ENCODE assay signal across 26 mouse cellular contexts in genomic region chr10:59571964-59572363, GRCm38 (mm10). TPM values are rescaled to one million over a fixed set of nuclear protein-coding genes. Genes with fewer than 3 reads are reported as not detected.
DNase-seq lines count a peak whose midpoint lies in the region; ATAC-seq and TF ChIP-seq lines count a peak whose summit lies in the region.
"Had no signal": no experiment of that assay in that cellular context is flagged by ENCODE, and none has a peak within 500 bp of the region (broad histone marks: within the 10 kb centered on the region; RNA-seq: fewer than 3 reads in every experiment).

No protein-coding gene starts in this region.

- DNase-seq in heart, postnatal 25 days (ENCODE audit: low spot score): no peak
- DNase-seq in limb, embryonic 10.5 days (ENCODE audit: low spot score): no peak
- DNase-seq in MEL (ENCODE audit: low read depth, low spot score): no peak
- no peak for DNase-seq in adrenal gland, postnatal 4 days (ENCODE audit: low spot score in 2 of 2)
- DNase-seq in hindbrain, embryonic 10.5 days (ENCODE audit: low spot score): no peak
- DNase-seq: adrenal gland, postnatal 14 days; cerebellum, adult 11 months; cerebellum, postnatal 14 days; gastrocnemius, postnatal 36 days; kidney, adult 9 months; kidney, postnatal 25 days; left cerebral cortex, postnatal 4 days; lung, adult 2 months; thymus, postnatal 14 days had no signal

- H3K4me2 ChIP-seq in heart, embryonic 11.5 days: no peak overlapping the region
- H3K4me2 ChIP-seq in limb, embryonic 13.5 days (replicated peaks): no peak overlapping the region
- H3K4me2 ChIP-seq in liver, embryonic 12.5 days: no peak overlapping the region
- H3K4me2 ChIP-seq: embryonic facial prominence, embryonic 13.5 days; forebrain, embryonic 15.5 days had no signal

- TF ChIP-seq CTCF in MEL (IDR thresholded peaks at IDR 0.05 in 2 of 3, conservative IDR thresholded peaks at IDR 0.05 in 1 of 3; ENCODE audit: control insufficient read depth in 1 of 3, insufficient read depth in 1 of 3, low read depth in 2 of 3, low read length in 3 of 3, poor library complexity in 1 of 3, severe bottlenecking in 1 of 3): no peak

- no peaks in the 10 kb centered on the region for H3K27me3 ChIP-seq in heart, embryonic 11.5 days (ENCODE audit: control insufficient read depth, insufficient read depth, low read length)
- H3K27me3 ChIP-seq in limb, embryonic 13.5 days: no peaks in the 10 kb centered on the region
- no peaks in the 10 kb centered on the region for H3K27me3 ChIP-seq in limb, embryonic 10.5 days (ENCODE audit: low read depth, poor library complexity, severe bottlenecking)
- no peaks in the 10 kb centered on the region for H3K27me3 ChIP-seq in MEL (ENCODE audit: control insufficient read depth in 1 of 2, insufficient read depth in 2 of 2, low read length in 2 of 2)
- H3K27me3 ChIP-seq in liver, embryonic 12.5 days (replicated peaks): no peaks in the 10 kb centered on the region
- no peaks in the 10 kb centered on the region for H3K27me3 ChIP-seq in hindbrain, embryonic 10.5 days (ENCODE audit: insufficient read depth, poor library complexity, severe bottlenecking)
- H3K27me3 ChIP-seq: embryonic facial prominence, embryonic 13.5 days; forebrain, embryonic 15.5 days had no signal

- H3K36me3 ChIP-seq in heart, embryonic 11.5 days (ENCODE audit: control insufficient read depth, insufficient read depth, low read length): no peaks in the 10 kb centered on the region; the same call in 1 of the 2 replicates
- H3K36me3 ChIP-seq in limb, embryonic 13.5 days: no peaks in the 10 kb centered on the region; the same call in 1 of the 2 replicates
- no peaks in the 10 kb centered on the region; the same call in 1 of the 2 replicates for H3K36me3 ChIP-seq in limb, embryonic 10.5 days
- peaks cover 0 to 19% of the 10 kb centered on the region in 2 experiments; a peak in 2 of 4 replicates for H3K36me3 ChIP-seq in MEL (ENCODE audit: control insufficient read depth in 1 of 2, insufficient read depth in 2 of 2, low read length in 2 of 2)
- H3K36me3 ChIP-seq in liver, embryonic 12.5 days: 0 out of 2 replicates have a peak, but pooled peaks cover 2% of the 10 kb centered on the region
- no peaks in the 10 kb centered on the region for H3K36me3 ChIP-seq in hindbrain, embryonic 10.5 days
- H3K36me3 ChIP-seq: embryonic facial prominence, embryonic 13.5 days; forebrain, embryonic 15.5 days had no signal

- no peaks in the 10 kb centered on the region for H3K9me3 ChIP-seq in heart, embryonic 11.5 days (replicated peaks; ENCODE audit: control insufficient read depth, low read length)
- H3K9me3 ChIP-seq in limb, embryonic 13.5 days: peaks cover 10% of the 10 kb centered on the region
- H3K9me3 ChIP-seq in limb, embryonic 10.5 days (replicated peaks): peaks cover 6% of the 10 kb centered on the region
- peaks cover 3% of the 10 kb centered on the region; the same call in 1 of the 2 replicates for H3K9me3 ChIP-seq in MEL (replicated peaks; ENCODE audit: insufficient read depth, low read length)
- 0 out of 2 replicates have a peak, but pooled peaks cover 3% of the 10 kb centered on the region for H3K9me3 ChIP-seq in liver, embryonic 12.5 days (replicated peaks)
- H3K9me3 ChIP-seq in hindbrain, embryonic 10.5 days: peaks cover 24% of the 10 kb centered on the region
- H3K9me3 ChIP-seq: forebrain, embryonic 15.5 days had no signal

- intact Hi-C loops in heart, postnatal 25 days (cut with DNase I): no loop called here

- no peak for TF ChIP-seq POLR2A in MEL (IDR thresholded peaks at IDR 0.05; ENCODE audit: control insufficient read depth in 1 of 2, insufficient read depth in 1 of 2, low read depth in 1 of 2, low read length in 2 of 2, poor library complexity in 1 of 2)

- ATAC-seq in heart, embryonic 11.5 days (replicated peaks; ENCODE audit: insufficient number of reproducible peaks, low FRiP score, low TSS enrichment): no peak; the same call in 1 of the 2 replicates
- no peak for ATAC-seq in limb, embryonic 13.5 days (ENCODE audit: low FRiP score, low read depth)
- ATAC-seq in liver, embryonic 12.5 days: no peak
- ATAC-seq: forebrain, embryonic 15.5 days had no signal

- WGBS in heart, embryonic 11.5 days (ENCODE audit: insufficient replicate concordance): 68% methylated on average over 5 of the region's 5 CpGs
- 70% methylated on average over 5 of the region's 5 CpGs for WGBS in limb, embryonic 13.5 days
- WGBS in limb, embryonic 10.5 days: 84% methylated on average over 5 of the region's 5 CpGs
- 69% methylated on average over 5 of the region's 5 CpGs for WGBS in liver, embryonic 12.5 days (ENCODE audit: insufficient replicate concordance)
- WGBS in hindbrain, embryonic 10.5 days: 90% methylated on average over 5 of the region's 5 CpGs

- no peak overlapping the region for H3K9ac ChIP-seq in heart, embryonic 11.5 days (ENCODE audit: low read depth, low read length)
- no peak overlapping the region for H3K9ac ChIP-seq in limb, embryonic 13.5 days
- H3K9ac ChIP-seq in MEL (ENCODE audit: control insufficient read depth, low read depth, low read length, poor library complexity, severe bottlenecking): no peak overlapping the region
- 0 out of 2 replicates have a peak overlapping the region, but pooled peaks have one; percentile 28 for H3K9ac ChIP-seq in liver, embryonic 12.5 days
- H3K9ac ChIP-seq: embryonic facial prominence, embryonic 13.5 days; forebrain, embryonic 15.5 days had no signal

- H3K4me3 ChIP-seq in heart, embryonic 11.5 days (ENCODE audit: low read depth, low read length): no peak overlapping the region
- H3K4me3 ChIP-seq in limb, embryonic 13.5 days: no peak overlapping the region
- H3K4me3 ChIP-seq in limb, embryonic 10.5 days: no peak overlapping the region
- no peak overlapping the region for H3K4me3 ChIP-seq in MEL (ENCODE audit: control insufficient read depth in 1 of 2, insufficient read depth in 1 of 2, low read depth in 2 of 2, low read length in 2 of 2)
- no peak overlapping the region for H3K4me3 ChIP-seq in liver, embryonic 12.5 days
- H3K4me3 ChIP-seq in hindbrain, embryonic 10.5 days: no peak overlapping the region
- H3K4me3 ChIP-seq: embryonic facial prominence, embryonic 13.5 days; forebrain, embryonic 15.5 days; left cerebral cortex, adult 2 months; midbrain, embryonic 10.5 days had no signal

- peak overlapping the region; percentile 63 for H3K27ac ChIP-seq in heart, embryonic 11.5 days (ENCODE audit: low read depth, low read length)
- peak overlapping the region; percentile 15; the same call in 1 of the 2 replicates for H3K27ac ChIP-seq in limb, embryonic 13.5 days
- H3K27ac ChIP-seq in limb, embryonic 10.5 days: no peak overlapping the region
- H3K27ac ChIP-seq in MEL (ENCODE audit: control insufficient read depth, low read depth, low read length): peak overlapping the region; percentile 86
- peak overlapping the region; percentile 74 for H3K27ac ChIP-seq in liver, embryonic 12.5 days
- H3K27ac ChIP-seq in hindbrain, embryonic 10.5 days: no peak overlapping the region
- H3K27ac ChIP-seq: embryonic facial prominence, embryonic 13.5 days; forebrain, embryonic 15.5 days; left cerebral cortex, adult 2 months; midbrain, embryonic 10.5 days had no signal

- no peak for TF ChIP-seq EP300 in MEL (IDR thresholded peaks at IDR 0.05; ENCODE audit: low read depth in 1 of 2, low read length in 2 of 2)

- H3K79me2 ChIP-seq in MEL (ENCODE audit: control insufficient read depth, insufficient read depth, low read length, poor library complexity): no peaks in the 10 kb centered on the region

- no peak for TF ChIP-seq RAD21 in MEL (IDR thresholded peaks at IDR 0.05; ENCODE audit: low read depth, low read length)

- H3K4me1 ChIP-seq in heart, embryonic 11.5 days (ENCODE audit: control insufficient read depth, insufficient read depth, low read length): peaks cover 11% of the 10 kb centered on the region
- H3K4me1 ChIP-seq in limb, embryonic 13.5 days: peaks cover 57% of the 10 kb centered on the region
- peaks cover 33% of the 10 kb centered on the region for H3K4me1 ChIP-seq in limb, embryonic 10.5 days
- H3K4me1 ChIP-seq in MEL (ENCODE audit: control insufficient read depth in 1 of 2, insufficient read depth in 2 of 2, low read length in 2 of 2): peaks cover 14 to 26% of the 10 kb centered on the region in 2 experiments
- peaks cover 52% of the 10 kb centered on the region for H3K4me1 ChIP-seq in liver, embryonic 12.5 days
- H3K4me1 ChIP-seq in hindbrain, embryonic 10.5 days (replicated peaks): peaks cover 8% of the 10 kb centered on the region

TF ChIP-seq in MEL, 35 proteins besides CTCF, POLR2A, EP300 and RAD21 (continues in another document):
- TF ChIP-seq MEF2A (IDR thresholded peaks at IDR 0.05; ENCODE audit: extremely low read depth, insufficient replicate concordance, low read depth, low read length, poor library complexity, severe bottlenecking) (no peak), TAL1 (IDR thresholded peaks at IDR 0.05; ENCODE audit: low read length) (no peak), TCF12 (IDR thresholded peaks at IDR 0.05; ENCODE audit: low read depth, low read length) (no peak), USF2 (IDR thresholded peaks at IDR 0.05; ENCODE audit: borderline replicate concordance in 1 of 2, insufficient read depth in 1 of 2, low read depth in 1 of 2, low read length in 2 of 2) (no peak)

RNA-seq across cellular contexts. Expression of gene Gm10322, which starts 43.9 kb away (rescaled TPM):
- not detected in 2 replicates for polyA plus RNA-seq in heart, embryonic 11.5 days (2014; fragmentation: Nextera tagmentation; extraction: Ambion mirVana)
- not detected for total RNA-seq in heart, postnatal 25 days (2021)
- not detected in 2 replicates for polyA plus RNA-seq in limb, embryonic 13.5 days (2015; fragmentation: Nextera tagmentation; extraction: Ambion mirVana)
- polyA plus RNA-seq in limb, embryonic 10.5 days (2016; fragmentation: Nextera tagmentation; extraction: Ambion mirVana): not detected in 2 replicates
- total RNA-seq in MEL (2012; rRNA removed): 0.58 TPM in 1 of 2 replicates, not detected in the other
- not detected for polyA plus RNA-seq in MEL (2012; ENCODE audit: insufficient read depth in 1 of 2, insufficient read length in 2 of 2, low read depth in 1 of 2, low replicate concordance in 2 of 2, missing spikeins in 1 of 2)
- not detected in 2 replicates for polyA plus RNA-seq in liver, embryonic 12.5 days (2016; fragmentation: Nextera tagmentation; extraction: Ambion mirVana)
- total RNA-seq in adrenal gland, postnatal 4 days (2021): not detected
- not detected in 2 replicates for polyA plus RNA-seq in hindbrain, embryonic 10.5 days (2016; fragmentation: Nextera tagmentation; extraction: Ambion mirVana)
- total RNA-seq: adrenal gland, postnatal 14 days; G1E; gastrocnemius, postnatal 36 days; left cerebral cortex, adult 2 months; left cerebral cortex, postnatal 4 days; midbrain, postnatal 0 days; neutrophil, adult 5-6 weeks had no signal
- polyA plus RNA-seq: embryonic facial prominence, embryonic 13.5 days; forebrain, embryonic 15.5 days; G1E; hindbrain, embryonic 11.5 days; lung, adult 2 months; midbrain, embryonic 10.5 days; midbrain, postnatal 0 days; testis, adult 2 months had no signal

RNA-seq across cellular contexts. Expression of gene Mcu, which starts 44.5 kb away (rescaled TPM):
- 27.4 and 28.5 TPM in 2 replicates for polyA plus RNA-seq in heart, embryonic 11.5 days (2014; fragmentation: Nextera tagmentation; extraction: Ambion mirVana)
- total RNA-seq in heart, postnatal 25 days (2021): 10 to 100 TPM; 21.3 to 22.6 TPM
- polyA plus RNA-seq in limb, embryonic 13.5 days (2015; fragmentation: Nextera tagmentation; extraction: Ambion mirVana): 62.3 and 65.3 TPM in 2 replicates
- polyA plus RNA-seq in limb, embryonic 10.5 days (2016; fragmentation: Nextera tagmentation; extraction: Ambion mirVana): 17.4 and 28.3 TPM in 2 replicates
- total RNA-seq in MEL (2012; rRNA removed): 7.7 TPM in 2 replicates
- polyA plus RNA-seq in MEL (2012; ENCODE audit: insufficient read depth in 1 of 2, insufficient read length in 2 of 2, low read depth in 1 of 2, low replicate concordance in 2 of 2, missing spikeins in 1 of 2): 1 to 10 TPM in 1 of 2 experiments, not detected in 1; 9.4 TPM
- polyA plus RNA-seq in liver, embryonic 12.5 days (2016; fragmentation: Nextera tagmentation; extraction: Ambion mirVana): 14.3 and 14.6 TPM in 2 replicates
- 10 to 100 TPM; 36.3 to 43.3 TPM for total RNA-seq in adrenal gland, postnatal 4 days (2021)
- polyA plus RNA-seq in hindbrain, embryonic 10.5 days (2016; fragmentation: Nextera tagmentation; extraction: Ambion mirVana): 18.6 and 19.2 TPM in 2 replicates

Comparison
In these comparisons a context has a peak if more than half of its experiments do, and no peak if none do; other contexts are left out.
1. H3K27ac ChIP-seq: peak in heart, embryonic 11.5 days (single experiment), limb, embryonic 13.5 days (single experiment), MEL (single experiment) and liver, embryonic 12.5 days (single experiment); none in limb, embryonic 10.5 days (single experiment) and hindbrain, embryonic 10.5 days (single experiment).